Mouse (Mus musculus): Measurements from ENCODE around the gene Stk24.

The Stk24 gene

GRCm38 (mm10) chr14:121259789-121260188, 120.0 kb downstream of the Stk24 start:
- DNase-seq, result peak; percentile 89

- DNase-seq, result no peak
Measured at GRCm38 (mm10) chr14:121259332-121259731, 120.5 kb downstream of the Stk24 start.

- no peak for DNase-seq
Measured at GRCm38 (mm10) chr14:121256896-121257295, 122.9 kb downstream of the Stk24 start.

GRCm38 (mm10) chr14:121255469-121255868, 124.3 kb downstream of the Stk24 start:
- no peak for DNase-seq

DNA sequence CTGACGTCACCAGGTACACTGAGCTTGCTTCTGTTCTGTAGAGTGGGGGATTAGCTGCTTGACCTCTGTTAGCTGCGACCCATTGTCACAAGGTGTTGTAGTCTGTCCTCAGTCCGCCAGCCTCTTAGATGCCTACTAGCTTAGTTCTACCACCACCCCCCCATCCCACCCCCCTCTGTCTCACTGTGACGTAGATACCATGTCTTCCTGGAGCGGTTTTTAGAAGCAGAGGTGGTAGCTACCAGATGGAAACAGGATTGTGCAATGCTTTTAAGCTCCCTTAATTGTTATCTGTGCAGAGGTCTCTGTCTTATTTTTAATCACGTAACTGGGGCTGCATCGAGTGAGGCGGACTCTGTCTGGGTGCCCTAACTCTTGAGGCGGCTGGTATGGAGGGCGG, 124.9 kb downstream of the Stk24 start:
- DNase-seq, result no peak

DNA sequence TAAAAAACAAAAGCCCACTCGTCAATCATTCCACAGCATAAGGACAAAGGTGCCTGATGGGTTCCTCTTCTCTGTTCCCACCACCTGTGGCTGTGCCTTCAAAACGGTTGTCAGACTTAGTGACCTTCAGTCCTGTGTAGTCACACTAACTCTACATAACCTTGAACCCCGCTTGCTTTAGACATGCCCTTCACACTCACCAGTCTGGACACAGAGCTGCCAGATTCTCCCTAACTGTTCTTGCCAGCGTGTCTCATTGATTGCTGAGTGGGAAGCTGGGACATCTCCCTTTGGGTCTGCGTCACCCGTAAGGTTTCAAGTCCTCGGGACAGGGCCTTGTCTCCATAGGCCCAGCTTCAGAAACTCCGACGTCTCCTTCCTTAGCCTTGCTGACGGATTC, 127.3 kb downstream of the Stk24 start:
- DNase-seq, result no peak

GRCm38 (mm10) chr14:121251708-121252107, 128.1 kb downstream of the Stk24 start:
- DNase-seq, result no peak

DNA sequence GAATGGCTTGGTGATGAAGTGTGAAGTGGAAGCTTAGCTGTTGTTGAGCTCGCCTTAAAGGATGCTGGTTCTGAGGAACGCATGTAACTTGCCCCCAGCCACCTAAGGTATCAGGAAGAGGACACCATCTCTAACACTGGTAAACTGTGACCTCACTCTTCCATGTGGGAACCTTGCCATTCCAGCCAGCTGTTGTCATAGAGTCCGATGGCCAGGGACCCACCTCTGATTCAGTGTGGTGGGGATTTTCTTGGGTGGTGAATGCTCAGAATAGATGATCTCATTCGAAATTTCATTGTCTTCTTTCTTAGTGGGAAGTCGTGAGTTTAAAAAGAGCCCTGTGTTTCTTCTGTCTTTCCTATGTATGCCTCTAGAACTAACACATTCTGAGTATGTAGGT, 128.7 kb downstream of the Stk24 start:
- no peak for DNase-seq

GRCm38 (mm10) chr14:121248346-121248745, 131.5 kb downstream of the Stk24 start:
- DNase-seq, result no peak

DNA sequence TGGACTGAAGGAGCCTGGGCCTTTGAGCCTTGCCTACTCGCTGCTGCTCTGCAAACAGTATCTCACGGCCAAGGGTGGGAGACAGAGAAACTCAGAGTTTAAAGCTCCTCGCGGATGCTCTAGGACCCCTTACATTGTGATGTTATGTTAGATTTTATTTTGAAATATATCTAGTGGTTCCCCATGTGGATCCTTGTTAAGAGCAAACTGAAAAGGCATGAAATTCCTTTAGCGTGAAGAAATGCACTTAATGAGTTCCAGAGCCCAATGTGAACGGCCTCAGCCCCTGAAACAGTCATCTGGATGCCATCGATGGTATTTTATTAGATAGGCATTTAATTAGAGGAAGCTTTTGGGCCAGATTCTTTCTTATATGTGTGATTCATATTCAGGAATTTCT, 132.5 kb downstream of the Stk24 start:
- DNase-seq, result no peak

- DNase-seq, result peak; percentile 88
Measured at GRCm38 (mm10) chr14:121246048-121246731, 133.6 kb downstream of the Stk24 start.

DNA sequence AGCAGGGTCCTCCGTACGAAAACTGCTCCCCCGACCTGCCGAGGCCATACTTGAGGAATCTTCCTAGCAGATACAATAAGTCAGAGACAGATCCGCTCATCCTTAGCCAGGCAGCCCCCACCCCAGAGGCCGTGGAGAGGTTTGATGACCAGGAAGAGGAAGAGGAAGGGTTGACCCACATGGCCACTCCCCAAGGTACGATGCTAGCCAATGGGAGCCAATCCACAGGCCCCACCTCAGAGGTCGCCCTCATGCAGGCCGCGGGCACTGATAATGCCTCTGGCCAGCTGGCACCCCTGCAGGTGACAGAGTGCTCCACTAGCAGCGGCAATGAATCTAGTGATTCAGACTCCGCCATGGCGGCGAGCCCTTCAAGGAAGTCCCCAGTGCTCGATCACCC, 135.7 kb downstream of the Stk24 start:
- no peak for DNase-seq

GRCm38 (mm10) chr14:121239386-121239785, 140.4 kb downstream of the Stk24 start:
- no peak for DNase-seq

GRCm38 (mm10) chr14:121238727-121239126, 141.1 kb downstream of the Stk24 start:
- no peak for DNase-seq

- no peak for DNase-seq
Measured at GRCm38 (mm10) chr14:121236736-121237135, 143.1 kb downstream of the Stk24 start.
